Comparison of ENCODE assay signal across 9 mouse cellular contexts in genomic region chr4:98243941-98244929, GRCm38 (mm10).
A peak's percentile ranks its signal among the peaks of the same experiment; 100 is the strongest.
DNase-seq lines count a peak whose midpoint lies in the region; ATAC-seq lines count a peak whose summit lies in the region.
"Had no signal": no experiment of that assay in that cellular context is flagged by ENCODE, and none has a peak within 500 bp of the region (broad histone marks: within the 10 kb centered on the region; RNA-seq: fewer than 3 reads in every experiment).

No protein-coding gene starts in this region.

- peak overlapping the region; percentile 78 for H3K27ac ChIP-seq in embryonic facial prominence, embryonic 15.5 days (replicated peaks)
- H3K27ac ChIP-seq in heart, embryonic 16.5 days (ENCODE audit: low read length): peak overlapping the region; percentile 47
- no peak overlapping the region for H3K27ac ChIP-seq in kidney, embryonic 15.5 days

- H3K4me1 ChIP-seq in embryonic facial prominence, embryonic 15.5 days: peaks cover 17% of the 10 kb centered on the region
- peaks cover 9% of the 10 kb centered on the region for H3K4me1 ChIP-seq in heart, embryonic 16.5 days (ENCODE audit: control insufficient read depth, insufficient read depth, low read length)
- peaks cover 10% of the 10 kb centered on the region for H3K4me1 ChIP-seq in kidney, embryonic 15.5 days

- ATAC-seq in embryonic facial prominence, embryonic 15.5 days (ENCODE audit: insufficient number of reproducible peaks, low FRiP score, low TSS enrichment, low read depth): peak; percentile 60
- ATAC-seq in heart, embryonic 16.5 days (replicated peaks; ENCODE audit: extremely low read depth, insufficient read depth, low FRiP score): peak; percentile 28; the same call in 1 of the 2 replicates
- ATAC-seq in kidney, embryonic 15.5 days (replicated peaks; ENCODE audit: low FRiP score): no peak; the same call in 1 of the 2 replicates

- H3K27me3 ChIP-seq in embryonic facial prominence, embryonic 15.5 days: no peaks in the 10 kb centered on the region
- H3K27me3 ChIP-seq in heart, embryonic 16.5 days (ENCODE audit: control insufficient read depth, insufficient read depth, low read length): no peaks in the 10 kb centered on the region
- H3K27me3 ChIP-seq in kidney, embryonic 15.5 days: no peaks in the 10 kb centered on the region
- H3K27me3 ChIP-seq: CH12.LX had no signal

- peak; percentile 93 for DNase-seq in heart, adult 11 months
- DNase-seq in heart, adult 8-10 months (ENCODE audit: low spot score): no peak
- DNase-seq in lung, adult 18-20 months: peak; percentile 19 to 51
- peak; percentile 30 for DNase-seq in retina, embryonic 14.5 days (ENCODE audit: low spot score)
- DNase-seq in spleen, postnatal 10 days (ENCODE audit: low spot score in 2 of 2): no peak

- peak overlapping the region; percentile 45 for H3K4me2 ChIP-seq in embryonic facial prominence, embryonic 15.5 days (replicated peaks)
- peak overlapping the region; percentile 58 for H3K4me2 ChIP-seq in heart, embryonic 16.5 days (ENCODE audit: low read depth, low read length)
- H3K4me2 ChIP-seq in kidney, embryonic 15.5 days: peak overlapping the region; percentile 49

- H3K36me3 ChIP-seq in embryonic facial prominence, embryonic 15.5 days: no peaks in the 10 kb centered on the region
- no peaks in the 10 kb centered on the region for H3K36me3 ChIP-seq in heart, embryonic 16.5 days (ENCODE audit: control insufficient read depth, insufficient read depth)
- H3K36me3 ChIP-seq in kidney, embryonic 15.5 days: no peaks in the 10 kb centered on the region

- 4% methylated on average over 14 of the region's 16 CpGs for WGBS in embryonic facial prominence, embryonic 15.5 days
- 14% methylated on average over 16 of the region's 16 CpGs for WGBS in heart, embryonic 16.5 days
- WGBS in kidney, embryonic 15.5 days: 7% methylated on average over 15 of the region's 16 CpGs

- H3K4me3 ChIP-seq in embryonic facial prominence, embryonic 15.5 days (replicated peaks): peak overlapping the region; percentile 22; the same call in 1 of the 2 replicates
- peak overlapping the region; percentile 24 for H3K4me3 ChIP-seq in heart, embryonic 16.5 days (ENCODE audit: low read length)
- H3K4me3 ChIP-seq in kidney, embryonic 15.5 days (replicated peaks): peak overlapping the region; percentile 26

- no peak overlapping the region for H3K9ac ChIP-seq in embryonic facial prominence, embryonic 15.5 days
- H3K9ac ChIP-seq in heart, embryonic 16.5 days (ENCODE audit: low read length): peak overlapping the region; percentile 49; the same call in 1 of the 2 replicates
- no peak overlapping the region for H3K9ac ChIP-seq in kidney, embryonic 15.5 days

- H3K9me3 ChIP-seq in embryonic facial prominence, embryonic 15.5 days (replicated peaks): no peaks in the 10 kb centered on the region
- no peaks in the 10 kb centered on the region; the same call in 1 of the 2 replicates for H3K9me3 ChIP-seq in heart, embryonic 16.5 days (replicated peaks; ENCODE audit: control insufficient read depth, low read length)
- H3K9me3 ChIP-seq in kidney, embryonic 15.5 days (replicated peaks): no peaks in the 10 kb centered on the region

Comparison
In these comparisons a context has a peak if more than half of its experiments do, and no peak if none do; other contexts are left out.
1. DNase-seq: peak in heart, adult 11 months (single experiment), lung, adult 18-20 months (2 of 2) and retina, embryonic 14.5 days (single experiment); none in heart, adult 8-10 months (single experiment) and spleen, postnatal 10 days (0 of 2).
2. Peak in every context shown above with its lines, with median percentiles within 50 percentile points of each other: H3K4me2 ChIP-seq and H3K4me3 ChIP-seq.